Comparison of ENCODE assay signal across 8 mouse cellular contexts in the genomic region with DNA sequence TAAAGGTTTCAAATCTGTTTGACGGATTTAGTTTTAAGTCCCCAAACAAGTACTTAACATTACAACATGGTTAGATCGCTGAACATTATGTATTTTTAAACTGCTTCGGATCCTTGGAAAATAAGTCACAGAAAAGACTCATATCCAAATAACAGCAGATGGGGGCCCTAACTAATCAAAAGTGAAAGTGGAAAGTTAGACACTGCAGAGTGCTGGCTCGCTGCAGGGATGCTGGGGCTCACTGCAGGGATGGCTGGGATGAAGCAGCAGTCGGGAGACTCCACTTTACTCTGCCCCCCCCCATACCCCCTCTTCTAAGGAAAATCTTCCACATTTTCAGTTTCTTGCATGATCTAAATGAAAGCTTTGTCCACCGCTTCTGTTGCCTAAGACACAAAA.
DNase-seq lines count a peak whose midpoint lies in the region; ATAC-seq lines count a peak whose summit lies in the region.

No protein-coding gene starts in this region.

- peaks cover 24% of the 10 kb centered on the region for H3K4me1 ChIP-seq in neural tube, embryonic 13.5 days (replicated peaks)
- peaks cover 10% of the 10 kb centered on the region for H3K4me1 ChIP-seq in intestine, embryonic 14.5 days (replicated peaks; ENCODE audit: control insufficient read depth, insufficient read depth, low read length)
- 0 out of 2 replicates have a peak, but pooled peaks cover 6% of the 10 kb centered on the region for H3K4me1 ChIP-seq in stomach, embryonic 14.5 days (ENCODE audit: control insufficient read depth, insufficient read depth, low read length)

- no peak for ATAC-seq in neural tube, embryonic 13.5 days (ENCODE audit: low read depth)
- no peak for ATAC-seq in intestine, embryonic 14.5 days (replicated peaks; ENCODE audit: low FRiP score, low TSS enrichment, low read depth)
- ATAC-seq in stomach, embryonic 14.5 days (ENCODE audit: insufficient number of reproducible peaks, insufficient read depth, low FRiP score, low read depth): no peak

- H3K4me2 ChIP-seq in neural tube, embryonic 13.5 days: peak overlapping the region; percentile 2; the same call in 1 of the 2 replicates
- H3K4me2 ChIP-seq in intestine, embryonic 14.5 days (ENCODE audit: low read length): peak overlapping the region; percentile 59
- H3K4me2 ChIP-seq in stomach, embryonic 14.5 days (replicated peaks; ENCODE audit: low read depth, low read length): peak overlapping the region; percentile 40

- H3K27me3 ChIP-seq in neural tube, embryonic 13.5 days: no peaks in the 10 kb centered on the region
- no peaks in the 10 kb centered on the region for H3K27me3 ChIP-seq in intestine, embryonic 14.5 days (replicated peaks; ENCODE audit: control insufficient read depth, insufficient read depth, low read length)
- no peaks in the 10 kb centered on the region for H3K27me3 ChIP-seq in stomach, embryonic 14.5 days (ENCODE audit: control insufficient read depth, insufficient read depth, low read length)

- H3K9me3 ChIP-seq in neural tube, embryonic 13.5 days: no peaks in the 10 kb centered on the region
- no peaks in the 10 kb centered on the region; the same call in 1 of the 2 replicates for H3K9me3 ChIP-seq in intestine, embryonic 14.5 days (ENCODE audit: control insufficient read depth, low read length)
- no peaks in the 10 kb centered on the region; the same call in 1 of the 2 replicates for H3K9me3 ChIP-seq in stomach, embryonic 14.5 days (ENCODE audit: control insufficient read depth, low read depth, low read length)

- H3K36me3 ChIP-seq in neural tube, embryonic 13.5 days: no peaks in the 10 kb centered on the region
- no peaks in the 10 kb centered on the region for H3K36me3 ChIP-seq in intestine, embryonic 14.5 days (ENCODE audit: control insufficient read depth, insufficient read depth, low read length)
- no peaks in the 10 kb centered on the region for H3K36me3 ChIP-seq in stomach, embryonic 14.5 days (ENCODE audit: control insufficient read depth, insufficient read depth, low read length)

- DNase-seq in adrenal gland, adult 2 months: peak; percentile 41
- DNase-seq in adrenal gland, postnatal 4 days (ENCODE audit: low spot score in 2 of 2): no peak
- no peak for DNase-seq in neural tube, embryonic 10.5 days (ENCODE audit: extremely low spot score, low spot score)
- DNase-seq in intestine, embryonic 14.5 days (ENCODE audit: low spot score): no peak
- DNase-seq in thymus, postnatal 36 days: no peak
- DNase-seq in cerebellum, adult 9-11 months: no peak

- no peak overlapping the region for H3K4me3 ChIP-seq in neural tube, embryonic 13.5 days
- peak overlapping the region; percentile 31 for H3K4me3 ChIP-seq in intestine, embryonic 14.5 days (ENCODE audit: low read depth, low read length)
- peak overlapping the region; percentile 11 for H3K4me3 ChIP-seq in stomach, embryonic 14.5 days (ENCODE audit: low read depth, low read length)

- H3K9ac ChIP-seq in neural tube, embryonic 13.5 days: no peak overlapping the region
- H3K9ac ChIP-seq in intestine, embryonic 14.5 days (ENCODE audit: low read length): no peak overlapping the region
- no peak overlapping the region for H3K9ac ChIP-seq in stomach, embryonic 14.5 days (replicated peaks; ENCODE audit: low read depth, low read length)

- 0 out of 2 replicates have a peak overlapping the region, but pooled peaks have one; percentile 4 for H3K27ac ChIP-seq in neural tube, embryonic 13.5 days (replicated peaks)
- peak overlapping the region; percentile 49 for H3K27ac ChIP-seq in intestine, embryonic 14.5 days (ENCODE audit: low read depth)
- H3K27ac ChIP-seq in stomach, embryonic 14.5 days (ENCODE audit: low read length): peak overlapping the region; percentile 58; the same call in 1 of the 2 replicates

- WGBS in neural tube, embryonic 13.5 days: 76% methylated on average over 6 of the region's 6 CpGs
- 25% methylated on average over 6 of the region's 6 CpGs for whole genome bisulfite sequencing in intestine, embryonic 14.5 days
- 31% methylated on average over 6 of the region's 6 CpGs for WGBS in stomach, embryonic 14.5 days

Comparison
In these comparisons a context has a peak if more than half of its experiments do, and no peak if none do; other contexts are left out.
1. H3K27ac ChIP-seq: peak in every context shown above with its lines; median percentile 58 in stomach, embryonic 14.5 days; 49 in intestine, embryonic 14.5 days; 4 in neural tube, embryonic 13.5 days.
2. H3K4me2 ChIP-seq: peak in every context shown above with its lines; median percentile 59 in intestine, embryonic 14.5 days; 40 in stomach, embryonic 14.5 days; 2 in neural tube, embryonic 13.5 days.